Mouse (Mus musculus) limb, embryonic 10.5 days (tissue): ENCODE data around the gene Nkg7. TPM values are rescaled to one million over a fixed set of nuclear protein-coding genes. Genes with fewer than 3 reads are reported as not detected.
"Not testable (repeated sequence)": the region's sequence is repeated elsewhere in the genome, so short reads cannot be mapped to it uniquely, and the experiment has no call there.

Source experiments
- DNase-seq: peaks from one replicate; pipeline ENCODE4 v3.0.0-alpha.2; 2017; ENCODE audit warnings: low spot score
- H3K27ac ChIP-seq: fragments of 300-500 bp; sonication (generic); 2 replicates; pipeline ENCODE4 v1.5.1; 2016; ENCODE audit warnings: mild to moderate bottlenecking
- H3K27me3 ChIP-seq: fragments of 300-500 bp; sonication (generic); 2 replicates; pipeline ENCODE4 v1.6.1; 2016; ENCODE audit warnings: low read depth, mild to moderate bottlenecking; ENCODE audit not compliant: poor library complexity, severe bottlenecking
- H3K36me3 ChIP-seq: fragments of 300-500 bp; sonication (generic); 2 replicates; pipeline ENCODE4 v1.6.1; 2016; ENCODE audit warnings: mild to moderate bottlenecking, moderate library complexity
- H3K4me1 ChIP-seq: fragments of 300-500 bp; sonication (generic); 2 replicates; pipeline ENCODE4 v1.6.1; 2016
- H3K4me3 ChIP-seq: fragments of 300-500 bp; sonication (generic); 2 replicates; pipeline ENCODE4 v1.5.1; 2016; ENCODE audit warnings: mild to moderate bottlenecking, moderate library complexity
- H3K9me3 ChIP-seq: fragments of 300-500 bp; sonication (generic); replicated peaks from 2 replicates; pipeline ENCODE4 v1.6.1; 2016; ENCODE audit warnings: mild to moderate bottlenecking
- WGBS: fragments of 180-500 bp; shearing (Covaris S2); methylation state at CpG from one replicate; pipeline ENCODE4 v1.1.7; 2016; 5-methylcytosine and 5-hydroxymethylcytosine counted together
- polyA plus RNA-seq: library from polyadenylated mRNA; unstranded; fragments of >200 nt; fragmentation: Nextera tagmentation; extraction: Ambion mirVana; gene quantifications from 2 replicates; pipeline ENCODE4 v1.2.1, GENCODE M21; 2016

The Nkg7 gene
- polyA plus RNA-seq = 0.28 TPM in 1 of 2 replicates, not detected in the other

DNA sequence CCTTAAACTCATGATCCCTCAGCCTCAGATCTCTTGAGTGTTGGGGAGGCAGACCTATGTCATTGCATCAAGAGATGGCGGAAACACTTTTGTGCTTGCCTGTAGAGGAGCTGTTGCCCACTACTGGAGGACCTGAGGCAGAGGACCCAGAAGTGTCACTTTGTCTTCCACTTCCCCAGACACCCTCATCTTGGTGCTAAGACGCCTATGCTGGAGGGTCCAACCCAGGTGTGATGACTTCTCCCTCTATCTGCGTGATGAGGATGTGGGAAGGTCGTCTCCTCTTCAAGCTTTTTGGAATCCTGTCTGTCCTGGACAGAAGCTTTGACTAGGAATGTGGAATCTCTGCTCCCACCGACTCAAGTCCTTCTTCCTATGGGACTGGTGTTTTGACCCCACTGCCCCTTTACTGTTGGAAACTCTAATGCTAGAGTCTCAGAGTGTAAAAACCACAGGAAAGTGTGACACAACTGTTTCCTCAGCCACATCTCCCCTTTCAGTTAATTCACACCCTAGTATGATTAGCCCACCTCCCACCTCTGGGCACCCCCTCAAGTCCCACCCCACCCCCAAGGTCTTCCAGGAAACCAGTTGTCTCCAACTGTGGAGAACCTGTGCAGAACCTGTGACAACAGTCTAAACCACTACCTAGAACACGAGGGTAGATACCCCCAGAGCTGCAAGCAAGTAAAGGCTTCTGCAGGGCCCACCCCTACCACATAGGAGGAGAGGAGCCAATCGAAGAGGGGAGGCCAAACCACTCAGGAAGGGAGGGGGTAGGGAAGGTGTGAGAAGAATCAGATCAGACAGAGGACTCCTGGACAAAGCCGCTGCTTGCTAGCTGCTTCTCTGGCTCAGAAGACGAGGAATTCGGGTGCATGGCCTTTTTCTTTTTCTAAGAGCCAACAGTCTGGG is at the start of gene Nkg7:
Gene Nkg7 (plus strand): TSS at position 733 of the 915 bp plus-strand sequence.
- no peaks in the 10 kb centered on the region for H3K9me3 ChIP-seq
- no peak within 1 kb of the TSS for H3K4me3 ChIP-seq
- no peak within 1 kb of the TSS for H3K27ac ChIP-seq
- no peaks in the 10 kb centered on the region for H3K27me3 ChIP-seq
- H3K36me3 ChIP-seq = no peaks in the 10 kb centered on the region
- H3K4me1 ChIP-seq = no peaks in the 10 kb centered on the region
- 71% methylated on average over 10 of the region's 10 CpGs for WGBS
- DNase-seq = no peak

DNA sequence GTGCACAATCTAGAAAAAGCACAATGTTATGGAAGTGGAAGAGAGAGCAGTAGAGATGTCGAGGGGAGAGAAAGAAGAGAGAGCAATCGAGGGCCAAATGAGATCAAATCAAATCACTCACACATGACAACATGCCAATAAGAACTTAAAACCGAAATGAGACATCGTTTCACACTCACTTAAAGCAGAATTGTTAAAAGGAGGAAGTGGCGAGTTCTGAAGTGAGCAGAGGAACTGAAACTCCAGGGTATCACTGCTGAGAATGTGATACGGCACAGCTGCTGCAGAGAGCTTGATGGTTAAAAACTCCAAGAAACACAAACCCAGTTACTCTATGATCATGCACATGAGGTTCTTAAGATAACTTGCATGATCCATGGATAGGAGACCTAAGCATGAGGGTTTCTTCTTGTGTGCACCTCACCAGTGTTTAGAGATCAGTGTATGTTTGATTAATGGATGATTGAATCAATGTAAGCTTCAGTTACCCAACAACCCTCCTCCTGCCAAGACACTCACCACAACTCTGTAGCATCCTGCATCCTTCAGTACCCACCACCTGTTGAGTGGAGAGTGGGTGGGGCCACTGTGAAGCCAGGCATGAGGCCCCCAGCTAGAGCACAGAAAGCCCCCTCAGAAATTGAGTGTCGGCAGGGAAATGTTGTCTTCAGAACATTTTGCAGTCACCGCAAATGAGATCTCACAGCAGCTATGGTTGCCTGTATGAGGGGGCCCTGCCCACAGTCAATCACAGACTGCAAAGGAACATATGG is 44.3 kb upstream of the Nkg7 start:
- Histone ChIP-seq H3K36me3 (no peaks in the 10 kb centered on the region), H3K27me3 (no peaks in the 10 kb centered on the region), H3K27ac (no peak overlapping the region), H3K9me3 (no peaks in the 10 kb centered on the region), H3K4me1 (no peaks in the 10 kb centered on the region), H3K4me3 (no peak overlapping the region)
- no peak for DNase-seq
- WGBS = 86% methylated on average over 8 of the region's 8 CpGs

GRCm38 (mm10) chr7:43399501-43399900 is 37.4 kb upstream of the Nkg7 start:
- Histone ChIP-seq H3K4me3 (no peak overlapping the region), H3K9me3 (no peaks in the 10 kb centered on the region), H3K27ac (no peak overlapping the region), H3K4me1 (no peaks in the 10 kb centered on the region), H3K36me3 (no peaks in the 10 kb centered on the region), H3K27me3 (no peaks in the 10 kb centered on the region)
- WGBS = 91% methylated on average over 2 of the region's 2 CpGs
- no peak for DNase-seq

DNA sequence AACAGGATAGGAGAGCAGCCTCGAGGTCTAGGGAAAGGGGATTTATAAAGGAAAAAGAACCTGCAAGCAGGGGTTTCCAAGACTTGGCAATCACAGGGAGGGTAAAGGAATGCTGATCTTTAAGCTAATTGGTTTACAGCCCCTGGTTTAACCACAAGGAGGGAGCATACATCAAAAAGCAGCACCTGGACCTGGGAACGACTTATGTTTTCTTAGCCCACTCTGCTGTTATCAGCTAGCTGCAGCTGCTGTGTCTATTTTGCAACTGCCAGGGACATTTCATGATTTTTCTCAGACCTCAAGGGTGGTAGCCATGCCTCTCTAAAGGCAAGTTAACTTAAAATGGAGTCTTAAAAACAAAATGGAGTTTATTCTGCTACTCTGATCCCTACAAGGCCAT is 34.2 kb upstream of the Nkg7 start:
- H3K4me3 ChIP-seq = no peak overlapping the region
- no peak for DNase-seq
- no peaks in the 10 kb centered on the region for H3K4me1 ChIP-seq
- H3K27ac ChIP-seq = no peak overlapping the region
- 39% methylated on average over 2 of the region's 2 CpGs for WGBS
- no peaks in the 10 kb centered on the region for H3K27me3 ChIP-seq
- H3K9me3 ChIP-seq = no peaks in the 10 kb centered on the region
- H3K36me3 ChIP-seq = no peaks in the 10 kb centered on the region

GRCm38 (mm10) chr7:43407573-43407972 is 29.3 kb upstream of the Nkg7 start:
- Histone ChIP-seq H3K27ac (no peak overlapping the region), H3K36me3 (no peaks in the 10 kb centered on the region), H3K27me3 (no peaks in the 10 kb centered on the region), H3K4me1 (peaks cover 6% of the 10 kb centered on the region), H3K4me3 (no peak overlapping the region), H3K9me3 (no peaks in the 10 kb centered on the region)
- 89% methylated on average over 3 of the region's 3 CpGs for WGBS
- DNase-seq = no peak

- Histone ChIP-seq H3K4me1 (peaks cover 6% of the 10 kb centered on the region), H3K27ac (no peak within 1 kb of the TSS), H3K27me3 (no peaks in the 10 kb centered on the region), H3K9me3 (no peaks in the 10 kb centered on the region), H3K36me3 (no peaks in the 10 kb centered on the region), H3K4me3 (no peak within 1 kb of the TSS)
- WGBS = 81% methylated on average over 4 of the region's 4 CpGs
- no peak for DNase-seq
Measured at GRCm38 (mm10) chr7:43408131-43408553, 28.7 kb upstream of the Nkg7 start, which contains the start of gene Siglecg. Gene Siglecg, plus strand, starts transcription at chr7:43408204.

- WGBS = 86% methylated on average over 3 of the region's 3 CpGs
- no peak for DNase-seq
- H3K4me3 ChIP-seq = no peak overlapping the region
- no peak overlapping the region for H3K27ac ChIP-seq
- no peaks in the 10 kb centered on the region for H3K27me3 ChIP-seq
- H3K4me1 ChIP-seq = peaks cover 6% of the 10 kb centered on the region
- H3K9me3 ChIP-seq = no peaks in the 10 kb centered on the region
- H3K36me3 ChIP-seq = no peaks in the 10 kb centered on the region
Measured at GRCm38 (mm10) chr7:43409084-43409483, 27.8 kb upstream of the Nkg7 start.

GRCm38 (mm10) chr7:43411724-43412123 is 25.1 kb upstream of the Nkg7 start:
- H3K36me3 ChIP-seq, H3K27me3 ChIP-seq, DNase-seq, H3K4me1 ChIP-seq, H3K4me3 ChIP-seq, H3K9me3 ChIP-seq: not testable (repeated sequence)
- 28% methylated on average over 4 of the region's 4 CpGs for WGBS
- peak overlapping the region; percentile 61; the same call in 1 of the 2 replicates for H3K27ac ChIP-seq

- Histone ChIP-seq H3K36me3 (no peaks in the 10 kb centered on the region), H3K9me3 (no peaks in the 10 kb centered on the region), H3K27me3 (no peaks in the 10 kb centered on the region), H3K27ac (no peak overlapping the region), H3K4me1 (no peaks in the 10 kb centered on the region), H3K4me3 (no peak overlapping the region)
- DNase-seq = no peak
- WGBS = 84% methylated on average over 10 of the region's 10 CpGs
Measured at GRCm38 (mm10) chr7:43417298-43417697, 19.6 kb upstream of the Nkg7 start.

DNA sequence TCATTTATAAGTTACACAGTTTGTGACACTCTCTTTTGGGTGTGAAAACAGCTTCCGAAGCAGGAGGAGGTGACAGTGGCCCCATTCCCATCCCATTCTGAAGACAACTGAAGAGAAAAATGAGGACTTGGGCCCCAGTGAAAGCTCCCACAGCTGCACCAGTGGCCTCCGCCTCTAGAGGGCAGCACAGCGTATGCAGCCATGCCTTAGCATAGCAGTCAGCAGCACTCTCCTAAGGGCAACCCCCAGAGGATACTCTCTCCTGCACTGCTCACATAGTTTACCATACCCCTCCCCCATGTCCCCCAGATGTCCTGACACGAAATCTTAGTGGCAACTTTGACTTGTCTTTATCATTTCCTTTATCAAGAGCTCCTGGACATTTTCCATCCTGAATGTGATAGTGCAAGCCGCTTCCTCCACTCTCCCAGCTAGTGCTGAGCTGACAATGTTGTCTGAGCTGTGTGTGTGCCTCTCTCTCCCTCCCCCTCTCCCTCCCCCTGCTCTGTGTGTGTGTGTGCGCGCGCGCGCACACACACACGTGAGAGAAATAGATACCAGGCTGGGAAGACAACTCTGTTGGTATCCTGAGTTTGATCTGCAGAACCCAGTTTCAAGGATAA is 13.8 kb upstream of the Nkg7 start:
- H3K27ac ChIP-seq = no peak overlapping the region
- H3K27me3 ChIP-seq = no peaks in the 10 kb centered on the region
- H3K4me3 ChIP-seq = no peak overlapping the region
- WGBS = 16% methylated on average over 11 of the region's 11 CpGs
- H3K4me1 ChIP-seq = no peaks in the 10 kb centered on the region; the same call in 1 of the 2 replicates
- DNase-seq = peak; percentile 85
- H3K9me3 ChIP-seq = no peaks in the 10 kb centered on the region
- no peaks in the 10 kb centered on the region for H3K36me3 ChIP-seq

GRCm38 (mm10) chr7:43423991-43424625 is 12.8 kb upstream of the Nkg7 start:
- no peak overlapping the region for H3K4me3 ChIP-seq
- no peak overlapping the region for H3K27ac ChIP-seq
- DNase-seq = no peak
- no peaks in the 10 kb centered on the region; the same call in 1 of the 2 replicates for H3K4me1 ChIP-seq
- H3K27me3 ChIP-seq = no peaks in the 10 kb centered on the region
- 68% methylated on average over 3 of the region's 3 CpGs for WGBS
- H3K9me3 ChIP-seq = no peaks in the 10 kb centered on the region
- no peaks in the 10 kb centered on the region for H3K36me3 ChIP-seq

- WGBS = 90% methylated on average over 8 of the region's 8 CpGs
- no peak for DNase-seq
- no peak within 1 kb of the TSS for H3K27ac ChIP-seq
- no peaks in the 10 kb centered on the region for H3K27me3 ChIP-seq
- H3K9me3 ChIP-seq = no peaks in the 10 kb centered on the region
- H3K4me3 ChIP-seq = no peak within 1 kb of the TSS
- no peaks in the 10 kb centered on the region; the same call in 1 of the 2 replicates for H3K4me1 ChIP-seq
- H3K36me3 ChIP-seq = no peaks in the 10 kb centered on the region
Measured at GRCm38 (mm10) chr7:43427406-43427805, 9.5 kb upstream of the Nkg7 start, which contains the start of gene Lim2. Gene Lim2, plus strand, starts transcription at chr7:43427670.
